Comparison of ENCODE assay signal across 9 mouse cellular contexts in the genomic region with DNA sequence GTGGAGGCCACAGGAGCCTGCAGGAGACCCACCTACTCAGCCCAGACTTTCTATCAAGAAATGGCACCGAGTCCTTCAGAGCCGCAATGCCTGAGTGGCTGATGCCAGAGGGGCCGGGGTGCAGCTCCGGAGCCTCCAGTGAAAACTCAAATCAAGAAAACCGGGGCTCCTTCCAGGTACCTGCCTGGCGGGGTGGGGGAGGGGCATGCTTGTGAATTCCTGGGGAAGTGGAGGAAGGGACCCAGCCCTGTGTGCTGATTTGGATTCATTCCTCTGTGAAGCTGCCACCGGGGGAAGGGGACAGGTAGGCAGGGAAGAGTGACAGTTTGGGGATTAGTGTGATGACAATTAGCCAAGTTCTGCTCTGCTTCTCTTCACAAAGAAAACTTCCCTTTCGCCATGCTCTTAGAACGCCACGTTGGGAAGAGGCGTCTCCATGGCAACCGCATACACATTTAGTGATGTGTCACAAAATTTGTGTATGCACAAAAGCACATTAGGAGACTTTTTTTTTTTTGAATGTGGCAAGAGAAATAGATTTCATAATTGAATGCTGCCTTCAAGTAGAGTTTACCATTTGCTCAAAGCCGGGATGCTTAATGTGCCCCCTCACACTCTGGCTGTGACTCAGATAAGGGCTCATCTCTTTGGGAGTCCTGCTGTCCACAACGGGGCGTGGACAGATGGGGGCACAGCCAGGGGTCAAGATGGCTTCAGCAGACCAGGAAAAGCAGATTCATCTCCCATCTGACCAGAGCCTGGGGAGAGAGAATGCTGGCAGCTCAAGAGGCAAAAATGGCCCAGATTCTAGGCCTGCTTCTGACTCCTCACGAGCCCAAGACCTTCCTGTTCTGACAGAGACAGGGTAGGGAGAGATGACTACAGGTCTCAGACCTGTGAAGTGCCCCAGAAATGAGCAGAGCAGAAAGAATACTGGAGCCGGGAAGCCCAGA. TPM values are rescaled to one million over a fixed set of nuclear protein-coding genes. Genes with fewer than 3 reads are reported as not detected.
DNase-seq lines count a peak whose midpoint lies in the region; ATAC-seq lines count a peak whose summit lies in the region.
"Had no signal": no experiment of that assay in that cellular context is flagged by ENCODE, and none has a peak within 500 bp of the region (broad histone marks: within the 10 kb centered on the region; RNA-seq: fewer than 3 reads in every experiment).

No protein-coding gene starts in this region.

- peak overlapping the region; percentile 13 for H3K4me2 ChIP-seq in hindbrain, embryonic 16.5 days (ENCODE audit: low read length)
- no peak overlapping the region for H3K4me2 ChIP-seq in intestine, embryonic 15.5 days (replicated peaks)
- H3K4me2 ChIP-seq: embryonic facial prominence, embryonic 13.5 days; limb, embryonic 12.5 days had no signal

- H3K9me3 ChIP-seq in hindbrain, embryonic 16.5 days (ENCODE audit: control insufficient read depth, low read length), result no peaks in the 10 kb centered on the region
- H3K9me3 ChIP-seq in intestine, embryonic 15.5 days, result no peaks in the 10 kb centered on the region
- H3K9me3 ChIP-seq: embryonic facial prominence, embryonic 13.5 days; limb, embryonic 12.5 days had no signal

- H3K4me1 ChIP-seq in hindbrain, embryonic 16.5 days (ENCODE audit: control insufficient read depth, insufficient read depth, low read depth, low read length), result peaks cover 44% of the 10 kb centered on the region
- 0 out of 2 replicates have a peak, but pooled peaks cover 6% of the 10 kb centered on the region for H3K4me1 ChIP-seq in intestine, embryonic 15.5 days (replicated peaks)

- peak overlapping the region; percentile 24; the same call in 1 of the 2 replicates for H3K27ac ChIP-seq in hindbrain, embryonic 16.5 days (ENCODE audit: low read depth, low read length)
- no peak overlapping the region for H3K27ac ChIP-seq in intestine, embryonic 15.5 days
- H3K27ac ChIP-seq: embryonic facial prominence, embryonic 13.5 days; limb, embryonic 12.5 days had no signal

- no peak overlapping the region for H3K9ac ChIP-seq in hindbrain, embryonic 16.5 days (ENCODE audit: low read depth, low read length)
- no peak overlapping the region for H3K9ac ChIP-seq in intestine, embryonic 15.5 days
- H3K9ac ChIP-seq: embryonic facial prominence, embryonic 13.5 days; limb, embryonic 12.5 days had no signal

- peak; percentile 75 to 78 for DNase-seq in layer of hippocampus, adult 18-20 months (ENCODE audit: low spot score in 2 of 2)
- no peak for DNase-seq in layer of hippocampus, postnatal 10 days (ENCODE audit: low spot score in 2 of 2)
- peak; percentile 88 for DNase-seq in cerebellum, adult 8-10 months
- peak; percentile 53 for DNase-seq in right cerebral cortex, postnatal 25 days
- no peak for DNase-seq in kidney, adult 8-10 months

- WGBS in hindbrain, embryonic 16.5 days, result 29% methylated on average over 17 of the region's 17 CpGs
- WGBS in intestine, embryonic 15.5 days, result 50% methylated on average over 17 of the region's 17 CpGs

- H3K4me3 ChIP-seq in hindbrain, embryonic 16.5 days (ENCODE audit: low read length), result no peak overlapping the region
- no peak overlapping the region for H3K4me3 ChIP-seq in intestine, embryonic 15.5 days (replicated peaks)
- H3K4me3 ChIP-seq: embryonic facial prominence, embryonic 13.5 days; limb, embryonic 12.5 days had no signal

- no peaks in the 10 kb centered on the region for H3K27me3 ChIP-seq in hindbrain, embryonic 16.5 days (replicated peaks; ENCODE audit: control insufficient read depth, insufficient read depth, low read length)
- no peaks in the 10 kb centered on the region for H3K27me3 ChIP-seq in intestine, embryonic 15.5 days (replicated peaks)
- H3K27me3 ChIP-seq: embryonic facial prominence, embryonic 13.5 days; limb, embryonic 12.5 days had no signal

- no peaks in the 10 kb centered on the region for H3K36me3 ChIP-seq in hindbrain, embryonic 16.5 days (ENCODE audit: control insufficient read depth, insufficient read depth, low read length)
- H3K36me3 ChIP-seq in intestine, embryonic 15.5 days, result no peaks in the 10 kb centered on the region
- H3K36me3 ChIP-seq: embryonic facial prominence, embryonic 13.5 days; limb, embryonic 12.5 days had no signal

- ATAC-seq in hindbrain, embryonic 16.5 days, result no peak
- no peak for ATAC-seq in intestine, embryonic 15.5 days

RNA-seq across cellular contexts. Expression of a gene that starts 26.3 kb away (rescaled TPM):
- 10 to 100 TPM; 24.1 to 26.7 TPM for total RNA-seq in layer of hippocampus, adult 18-20 months (2021)
- total RNA-seq in layer of hippocampus, postnatal 10 days (2021), result 10 to 100 TPM; 14.2 to 16.3 TPM
- 3.7 and 5.1 TPM in 2 replicates for polyA plus RNA-seq in hindbrain, embryonic 16.5 days (2015; fragmentation: Nextera tagmentation; extraction: Ambion mirVana)
- polyA plus RNA-seq in intestine, embryonic 15.5 days (2015; fragmentation: Nextera tagmentation; extraction: Ambion mirVana), result 3.0 TPM in 2 replicates

Comparison
In these comparisons a context has a peak if more than half of its experiments do, and no peak if none do; other contexts are left out.
1. DNase-seq: peak in layer of hippocampus, adult 18-20 months (2 of 2), cerebellum, adult 8-10 months (single experiment) and right cerebral cortex, postnatal 25 days (single experiment); none in layer of hippocampus, postnatal 10 days (0 of 2) and kidney, adult 8-10 months (0 of 2).